Mouse (Mus musculus) heart, postnatal 0 days (tissue): ENCODE data around the gene Sytl2. TPM values are rescaled to one million over a fixed set of nuclear protein-coding genes. Genes with fewer than 3 reads are reported as not detected.

Source experiments
- ATAC-seq: fragments of 200-750 bp; cut with Nextera tagmentation; 2 replicates; pipeline ENCODE4 v1.8.0; 2017; ENCODE audit warnings: low read depth, moderate number of reproducible peaks, moderate library complexity; ENCODE audit not compliant: insufficient read depth
- DNase-seq: peaks from one replicate; pipeline ENCODE4 v3.0.0-alpha.2; 2016; ENCODE audit warnings: low spot score
- H3K27ac ChIP-seq: fragments of 300-500 bp; sonication (generic); 2 replicates; pipeline ENCODE4 v1.5.1; 2014; ENCODE audit warnings: low read depth, mild to moderate bottlenecking
- H3K27me3 ChIP-seq: fragments of 300-500 bp; sonication (generic); 2 replicates; pipeline ENCODE4 v1.6.1; 2014; ENCODE audit warnings: low read length, mixed read lengths; ENCODE audit not compliant: control insufficient read depth, insufficient read depth
- H3K36me3 ChIP-seq: fragments of 300-500 bp; sonication (generic); replicated peaks from 2 replicates; pipeline ENCODE4 v1.6.1; 2014; ENCODE audit warnings: low read length, mixed read lengths; ENCODE audit not compliant: control insufficient read depth, insufficient read depth
- H3K4me1 ChIP-seq: fragments of 300-500 bp; sonication (generic); 2 replicates; pipeline ENCODE4 v1.6.1; 2014; ENCODE audit warnings: antibody characterized with exemption; ENCODE audit not compliant: control insufficient read depth, insufficient read depth
- H3K4me2 ChIP-seq: fragments of 300-500 bp; sonication (generic); 2 replicates; pipeline ENCODE4 v1.6.1; 2014; ENCODE audit warnings: low read depth, mild to moderate bottlenecking, low read length, moderate library complexity
- H3K4me3 ChIP-seq: fragments of 300-500 bp; sonication (generic); 2 replicates; pipeline ENCODE4 v1.5.1; 2014; ENCODE audit warnings: low read depth, low read length
- H3K9ac ChIP-seq: fragments of 300-500 bp; sonication (generic); replicated peaks from 2 replicates; pipeline ENCODE4 v1.6.1; 2014; ENCODE audit warnings: low read depth, low read length, mixed read lengths
- H3K9me3 ChIP-seq: fragments of 300-500 bp; sonication (generic); replicated peaks from 2 replicates; pipeline ENCODE4 v1.6.1; 2016; ENCODE audit warnings: low read length; ENCODE audit not compliant: control insufficient read depth
- CTCF ChIP-seq: IDR thresholded peaks from 2 replicates; pipeline ENCODE4 v1.5.1; 2016; ENCODE audit warnings: antibody characterized with exemption, control low read depth, low read depth
- EP300 ChIP-seq: IDR thresholded peaks from 2 replicates; pipeline ENCODE4 v1.6.1; 2016; ENCODE audit warnings: antibody characterized with exemption, low read depth
- WGBS: fragments of 180-500 bp; shearing (Covaris S2); extraction: QIAGEN DNeasy Blood & Tissue Kit; methylation state at CpG from one replicate; pipeline ENCODE4 v1.1.7; 2014; 5-methylcytosine and 5-hydroxymethylcytosine counted together
- polyA plus RNA-seq: library from polyadenylated mRNA; unstranded; fragments of >200 nt; fragmentation: Nextera tagmentation; extraction: Ambion mirVana; gene quantifications from 2 replicates; pipeline ENCODE4 v1.2.1, GENCODE M21; 2015
- total RNA-seq: library from RNA; depleted of rRNA; stranded (reverse); fragments of >200 nt; gene quantifications from 2 replicates; pipeline ENCODE4 v1.2.3, GENCODE M21; 2014; ENCODE audit warnings: low replicate concordance; rRNA removed

Sytl2 gene
- total RNA-seq (4.6 and 7.0 TPM in 2 replicates), polyA plus RNA-seq (8.0 and 8.7 TPM in 2 replicates)

- no peaks in the 10 kb centered on the region for H3K4me1 ChIP-seq
- ATAC-seq (peak; percentile 80), DNase-seq (peak; percentile 49)
- H3K4me2 ChIP-seq: peak within 1 kb of the TSS; percentile 91
- H3K9me3 ChIP-seq: no peaks in the 10 kb centered on the region
- H3K4me3 ChIP-seq: peak within 1 kb of the TSS; percentile 59
- TF ChIP-seq CTCF: 0 out of 2 replicates have a peak, but pooled peaks have one; percentile 12
- TF ChIP-seq EP300: no peak
- 0 out of 2 replicates have a peak, but pooled peaks cover 2% of the 10 kb centered on the region for H3K27me3 ChIP-seq
- WGBS: 5% methylated on average over 43 of the region's 43 CpGs
- peak within 1 kb of the TSS; percentile 54 for H3K9ac ChIP-seq
- H3K36me3 ChIP-seq: no peaks in the 10 kb centered on the region
- H3K27ac ChIP-seq: no peak within 1 kb of the TSS
Observed at GRCm38 (mm10) chr7:90301942-90302646, at the start of gene Sytl2. Gene Sytl2, plus strand, starts transcription at chr7:90302252.

GRCm38 (mm10) chr7:90252946-90253345 is 49.1 kb upstream of the Sytl2 start:
- Histone ChIP-seq H3K36me3 (no peaks in the 10 kb centered on the region), H3K4me1 (no peaks in the 10 kb centered on the region), H3K9me3 (no peaks in the 10 kb centered on the region), H3K4me2 (no peak overlapping the region), H3K27me3 (no peaks in the 10 kb centered on the region), H3K4me3 (no peak overlapping the region), H3K27ac (no peak overlapping the region), H3K9ac (no peak overlapping the region)
- ATAC-seq (no peak), DNase-seq (no peak)
- TF ChIP-seq CTCF: peak; percentile 27; the same call in 1 of the 2 replicates
- TF ChIP-seq EP300: no peak
- 65% methylated on average over 5 of the region's 5 CpGs for whole genome bisulfite sequencing

DNA sequence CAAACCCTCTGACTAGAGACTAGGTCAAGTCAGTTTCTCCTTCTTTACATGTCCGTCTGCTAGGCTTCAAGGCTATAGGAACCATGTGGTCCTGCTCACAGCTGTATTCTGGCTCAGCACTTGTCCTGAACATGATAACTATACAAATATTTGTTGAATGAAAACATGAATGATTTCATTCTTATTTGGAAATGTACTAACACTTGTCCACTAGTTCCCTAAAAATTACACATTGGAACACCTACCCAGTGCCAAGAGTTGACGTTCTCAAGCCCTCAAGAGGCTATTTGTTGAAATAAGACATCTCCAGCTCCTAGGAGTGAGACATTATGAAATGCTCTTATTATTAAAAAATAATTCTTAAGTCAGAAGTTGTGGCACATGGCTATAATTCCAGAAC is 43.4 kb upstream of the Sytl2 start:
- DNase-seq: peak; percentile 29
- H3K27me3 ChIP-seq: no peaks in the 10 kb centered on the region
- H3K4me2 ChIP-seq: no peak overlapping the region
- no peaks in the 10 kb centered on the region for H3K9me3 ChIP-seq
- no peak overlapping the region for H3K4me3 ChIP-seq
- 0 out of 2 replicates have a peak overlapping the region, but pooled peaks have one; percentile 20 for H3K27ac ChIP-seq
- no peak overlapping the region for H3K9ac ChIP-seq
- ATAC-seq: 0 out of 2 replicates have a peak, but pooled peaks have one; percentile 30
- H3K36me3 ChIP-seq: no peaks in the 10 kb centered on the region
- H3K4me1 ChIP-seq: no peaks in the 10 kb centered on the region
- WGBS: 62% methylated on average over 2 of the region's 2 CpGs
- TF ChIP-seq EP300: no peak
- no peak for TF ChIP-seq CTCF

DNA sequence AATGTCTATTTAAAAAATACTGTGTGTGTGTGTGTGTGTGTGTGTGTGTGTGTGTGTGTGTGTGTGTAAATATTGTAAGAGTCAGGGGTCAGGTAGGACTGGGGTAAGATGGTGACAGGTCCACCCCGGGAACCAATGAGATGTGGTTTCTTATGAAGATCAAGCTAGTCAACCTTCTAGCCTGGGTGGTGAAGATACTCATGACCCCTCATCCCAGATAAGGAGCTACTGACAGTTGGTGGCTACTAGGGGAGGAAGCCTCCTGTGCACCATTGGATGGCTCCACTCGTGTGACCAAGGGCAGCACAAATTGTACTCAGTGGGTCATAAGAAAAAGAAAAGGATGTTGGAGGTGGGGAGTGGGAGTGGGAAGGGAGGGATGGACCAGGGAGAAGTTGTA is 42.2 kb upstream of the Sytl2 start:
- H3K4me3 ChIP-seq: no peak overlapping the region
- 72% methylated on average over 2 of the region's 2 CpGs for WGBS
- no peaks in the 10 kb centered on the region for H3K4me1 ChIP-seq
- TF ChIP-seq CTCF: no peak
- no peak for TF ChIP-seq EP300
- ATAC-seq (no peak), DNase-seq (no peak)
- H3K4me2 ChIP-seq: no peak overlapping the region
- H3K27me3 ChIP-seq: no peaks in the 10 kb centered on the region
- no peaks in the 10 kb centered on the region for H3K36me3 ChIP-seq
- no peaks in the 10 kb centered on the region for H3K9me3 ChIP-seq
- no peak overlapping the region for H3K9ac ChIP-seq
- H3K27ac ChIP-seq: no peak overlapping the region

- ATAC-seq (no peak), DNase-seq (no peak)
- H3K36me3 ChIP-seq: no peaks in the 10 kb centered on the region
- H3K27ac ChIP-seq: no peak overlapping the region
- no peaks in the 10 kb centered on the region for H3K27me3 ChIP-seq
- 35% methylated on average over 7 of the region's 7 CpGs for WGBS
- TF ChIP-seq CTCF: no peak
- TF ChIP-seq EP300: no peak
- no peaks in the 10 kb centered on the region for H3K9me3 ChIP-seq
- no peak overlapping the region for H3K9ac ChIP-seq
- H3K4me1 ChIP-seq: peaks cover 3% of the 10 kb centered on the region; the same call in 1 of the 2 replicates
- no peak overlapping the region for H3K4me2 ChIP-seq
- H3K4me3 ChIP-seq: no peak overlapping the region
Observed at GRCm38 (mm10) chr7:90261902-90262599, 40.0 kb upstream of the Sytl2 start.
